Mouse (Mus musculus) G1E-ER4 (cell line): ENCODE data around the gene Coq7. TPM values are rescaled to one million over a fixed set of nuclear protein-coding genes. Genes with fewer than 3 reads are reported as not detected.

Experiments
- GATA1 ChIP-seq: IDR thresholded peaks from one replicate; pipeline ENCODE4 v1.8.0; 2012; ENCODE audit warnings: low read length, inconsistent platforms
- polyA plus RNA-seq: library from polyadenylated mRNA; stranded (reverse); fragments of >175 nt; gene quantifications from 2 replicates; pipeline ENCODE4 v1.2.3, GENCODE M21; 2012

Coq7 gene
- polyA plus RNA-seq, 1 experiment = 48.4 TPM

GRCm38 (mm10) chr7:118508556-118508955 lies 24.6 kb downstream of the Coq7 start:
- TF ChIP-seq GATA1 = no peak

DNA sequence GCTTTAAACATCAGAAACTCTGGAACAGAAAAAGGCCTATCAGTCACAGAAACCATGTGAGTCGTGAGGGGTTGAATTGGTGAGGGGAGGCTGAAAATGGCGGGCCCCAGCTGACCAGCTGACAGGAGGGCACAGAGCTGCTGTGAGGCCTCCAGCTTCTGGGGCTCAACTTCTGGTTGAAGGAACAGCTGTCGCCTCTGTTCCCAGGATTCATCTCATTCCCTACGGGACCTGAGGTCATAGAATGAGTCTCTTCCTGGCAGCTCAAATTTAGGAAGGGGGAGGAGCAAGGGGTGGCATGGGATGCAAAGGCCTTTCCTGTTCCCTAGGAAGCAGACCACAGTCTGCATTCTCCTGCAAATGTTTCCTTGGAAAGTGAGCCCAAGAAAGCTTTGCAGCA lies 29.3 kb downstream of the Coq7 start:
- no peak for TF ChIP-seq GATA1

- no peak for TF ChIP-seq GATA1
These were observed 30.8 kb downstream of the Coq7 start for GRCm38 (mm10) chr7:118502333-118502732.

DNA sequence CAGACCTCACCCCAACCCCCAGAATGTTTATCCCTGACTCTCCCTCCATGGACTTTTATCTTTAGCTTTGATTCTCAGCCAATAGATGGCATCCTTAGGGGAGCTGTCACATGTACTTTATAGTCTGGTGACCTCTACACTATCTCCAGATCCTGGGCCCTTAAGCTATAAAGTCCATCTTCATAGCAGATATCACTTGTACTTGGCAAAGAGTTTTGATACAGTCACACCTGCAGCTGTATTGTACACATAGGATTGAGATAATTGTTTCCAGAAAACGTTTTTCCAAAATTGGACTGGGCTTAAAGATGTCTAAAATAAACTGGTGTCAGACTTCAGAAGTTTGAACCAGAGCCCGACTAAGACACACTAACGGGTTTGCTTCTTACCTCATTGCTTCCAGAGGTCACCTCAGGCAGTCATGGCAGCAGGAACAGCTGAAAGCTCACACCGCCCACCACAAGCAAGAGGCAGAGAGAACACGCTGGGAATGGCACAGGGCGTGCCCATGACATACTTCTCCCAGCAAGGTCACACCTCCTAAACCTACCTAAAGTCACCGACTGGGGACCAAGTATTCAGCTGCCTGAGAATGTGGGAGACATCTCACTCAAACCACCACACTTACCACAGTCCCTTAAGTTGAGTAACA lies 33.2 kb downstream of the Coq7 start:
- TF ChIP-seq GATA1 = no peak

DNA sequence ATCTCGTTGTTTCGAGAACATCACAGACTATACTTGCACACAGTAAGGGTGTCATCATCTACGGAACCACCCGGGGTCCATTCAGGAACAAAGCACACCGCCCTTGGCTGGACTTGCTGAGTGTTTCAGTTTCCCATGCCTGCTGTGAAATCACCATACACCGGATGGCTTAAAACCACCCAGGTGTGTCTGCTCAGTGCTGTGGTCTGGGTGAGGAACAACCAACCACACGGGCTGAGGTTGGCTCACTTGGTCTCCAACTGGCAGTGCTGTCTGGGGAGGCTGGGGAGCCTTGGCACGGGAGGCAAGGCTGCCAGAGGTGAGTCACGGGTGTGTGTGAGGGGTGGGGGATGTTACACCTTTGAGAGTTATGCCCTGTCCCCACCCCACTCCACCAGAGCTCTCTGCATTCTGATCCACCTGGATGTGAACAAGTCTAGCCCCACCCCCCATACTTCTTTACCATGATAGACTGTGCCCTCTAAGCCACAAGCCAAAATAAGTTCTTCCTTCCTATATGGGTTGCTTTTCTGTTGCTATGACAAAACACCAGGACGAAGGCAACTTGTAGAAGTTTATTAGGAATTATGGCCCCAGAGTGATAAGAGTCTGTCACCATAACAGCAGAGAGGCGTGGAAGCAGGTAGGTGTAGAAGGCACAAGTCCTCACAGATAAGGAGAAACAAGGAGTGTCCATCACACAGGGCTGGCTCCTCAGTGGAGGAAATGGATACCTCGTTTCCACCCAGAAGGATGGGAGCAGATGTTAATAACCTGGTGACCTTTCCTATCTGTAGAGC lies 34.0 kb downstream of the Coq7 start:
- TF ChIP-seq GATA1 = no peak

DNA sequence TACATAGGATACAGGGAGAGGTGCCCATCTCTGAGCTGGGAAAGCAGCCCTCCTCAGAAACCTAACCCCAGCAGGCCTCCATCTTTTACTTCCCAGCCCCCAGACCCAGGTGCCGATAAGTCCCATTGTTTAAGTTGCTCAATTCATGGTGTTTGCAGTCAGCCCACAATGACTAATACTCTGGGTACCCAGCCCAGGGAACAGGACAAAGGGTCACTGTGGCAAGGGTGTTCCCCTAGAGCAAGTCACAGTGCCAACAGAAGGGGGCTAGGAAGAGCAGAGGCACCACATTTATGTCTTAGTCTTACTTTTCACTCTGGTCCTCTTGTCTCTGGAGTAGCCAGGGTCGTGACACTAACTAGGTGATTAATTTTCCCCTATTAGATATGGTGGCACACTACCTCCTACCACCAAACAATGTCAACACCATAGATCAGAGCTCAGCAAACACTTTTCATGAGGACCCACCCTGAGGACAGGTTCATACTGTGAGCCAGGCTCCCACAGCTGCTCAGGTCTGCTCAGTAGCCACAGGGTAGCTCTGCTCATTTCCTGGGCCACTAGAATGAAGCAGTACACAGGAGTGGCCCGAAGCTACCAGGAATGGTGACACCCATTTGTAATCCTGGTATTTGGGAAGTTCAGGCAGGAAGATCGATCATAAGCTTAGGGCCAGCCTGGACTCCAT lies 38.1 kb downstream of the Coq7 start:
- TF ChIP-seq GATA1 = no peak

DNA sequence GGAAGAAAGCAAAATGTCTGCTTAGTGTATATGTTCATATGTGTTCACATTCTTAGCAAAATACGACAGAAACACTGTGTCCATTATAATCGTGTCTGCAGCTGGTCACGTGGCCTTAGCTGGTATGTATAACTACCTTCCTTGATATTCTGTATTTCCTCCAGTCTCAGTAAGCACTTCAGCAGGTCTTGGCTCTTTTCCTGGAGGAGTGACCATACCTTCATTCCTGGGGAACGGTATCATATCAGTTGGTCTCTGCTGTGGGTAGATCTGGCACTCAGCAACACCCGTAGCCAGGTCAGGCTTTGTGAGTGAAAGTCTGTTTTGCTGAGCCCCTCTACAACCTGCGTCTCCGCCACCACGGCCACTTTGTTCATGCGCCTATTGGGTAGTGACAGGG lies 39.3 kb downstream of the Coq7 start:
- no peak for TF ChIP-seq GATA1

DNA sequence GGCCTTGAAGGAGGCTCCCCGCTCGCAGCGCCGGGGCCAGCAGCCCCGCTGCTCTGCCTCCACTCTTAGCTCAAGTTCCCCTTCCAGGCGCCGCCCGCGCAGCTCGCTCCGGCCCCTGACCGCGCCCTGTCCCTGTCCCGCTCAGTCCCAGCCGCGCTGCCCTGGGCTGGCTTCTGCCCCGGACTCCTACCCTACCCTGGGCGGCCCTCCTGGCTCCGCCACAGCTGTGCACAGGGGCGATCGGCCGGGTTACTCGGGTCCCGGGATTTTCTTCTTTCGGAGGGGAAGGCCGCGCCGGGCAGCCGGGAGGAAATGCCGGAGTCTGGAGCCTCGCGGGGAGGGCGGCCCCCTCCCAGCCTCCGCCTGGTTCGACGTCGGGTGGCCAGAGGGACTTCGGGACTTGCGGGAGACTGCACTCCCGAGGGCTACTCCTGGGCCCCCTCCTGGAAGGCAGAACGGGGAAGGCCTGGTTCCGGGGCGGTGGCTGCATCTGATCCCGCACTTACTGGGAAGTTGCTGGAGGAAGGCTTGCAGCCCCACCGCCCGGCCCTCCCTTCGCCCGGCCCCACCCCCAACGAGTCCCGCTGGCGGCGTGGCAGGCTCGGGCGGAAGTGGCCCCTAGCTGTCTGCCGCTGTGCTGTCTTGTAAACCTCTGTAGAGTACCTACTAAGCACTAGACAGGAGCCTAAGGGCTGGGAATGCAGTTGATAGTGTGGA lies 41.6 kb downstream of the Coq7 start, which contains the start of gene Itpripl2:
TSS of gene Itpripl2 (minus strand) at position 545 of the 717 bp plus-strand sequence.
- TF ChIP-seq GATA1 = no peak

DNA sequence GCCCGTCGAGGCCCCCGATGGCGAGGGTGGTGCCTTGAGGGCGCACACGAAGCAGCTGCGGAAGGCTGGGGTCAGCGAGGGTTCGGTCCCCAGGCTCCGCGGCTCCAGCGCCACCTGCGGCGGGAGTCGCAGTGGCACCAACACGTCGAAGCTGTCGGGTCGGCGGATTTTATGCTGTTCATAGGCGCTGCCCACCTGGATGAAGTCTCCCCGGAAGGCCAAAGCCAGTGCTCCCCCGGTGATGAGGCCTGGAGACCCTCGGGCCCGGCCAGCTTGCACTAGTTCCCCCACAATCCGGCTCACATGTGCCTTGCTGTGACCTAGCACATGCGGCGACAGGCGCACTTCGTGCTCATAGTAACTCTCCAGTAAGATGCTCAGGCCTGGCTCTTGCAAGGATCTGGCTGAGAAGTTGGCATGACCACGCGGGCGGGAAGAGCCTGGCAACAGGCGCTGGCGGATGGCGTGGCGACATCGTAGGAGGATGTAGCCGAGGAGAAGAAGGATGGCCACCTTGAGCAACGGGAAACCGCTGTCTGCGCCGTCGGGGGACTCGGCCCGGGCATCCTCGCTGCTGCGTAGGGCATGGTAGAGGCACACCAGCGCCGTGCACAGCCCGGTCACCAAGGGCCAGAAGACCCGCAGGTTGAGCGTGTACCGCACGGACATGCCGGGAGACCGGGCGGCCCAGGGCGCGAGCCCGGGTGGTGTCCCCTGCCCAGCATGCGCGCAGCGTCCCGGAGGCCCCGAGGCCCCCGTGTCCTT lies 42.3 kb downstream of the Coq7 start:
- TF ChIP-seq GATA1 = no peak

DNA sequence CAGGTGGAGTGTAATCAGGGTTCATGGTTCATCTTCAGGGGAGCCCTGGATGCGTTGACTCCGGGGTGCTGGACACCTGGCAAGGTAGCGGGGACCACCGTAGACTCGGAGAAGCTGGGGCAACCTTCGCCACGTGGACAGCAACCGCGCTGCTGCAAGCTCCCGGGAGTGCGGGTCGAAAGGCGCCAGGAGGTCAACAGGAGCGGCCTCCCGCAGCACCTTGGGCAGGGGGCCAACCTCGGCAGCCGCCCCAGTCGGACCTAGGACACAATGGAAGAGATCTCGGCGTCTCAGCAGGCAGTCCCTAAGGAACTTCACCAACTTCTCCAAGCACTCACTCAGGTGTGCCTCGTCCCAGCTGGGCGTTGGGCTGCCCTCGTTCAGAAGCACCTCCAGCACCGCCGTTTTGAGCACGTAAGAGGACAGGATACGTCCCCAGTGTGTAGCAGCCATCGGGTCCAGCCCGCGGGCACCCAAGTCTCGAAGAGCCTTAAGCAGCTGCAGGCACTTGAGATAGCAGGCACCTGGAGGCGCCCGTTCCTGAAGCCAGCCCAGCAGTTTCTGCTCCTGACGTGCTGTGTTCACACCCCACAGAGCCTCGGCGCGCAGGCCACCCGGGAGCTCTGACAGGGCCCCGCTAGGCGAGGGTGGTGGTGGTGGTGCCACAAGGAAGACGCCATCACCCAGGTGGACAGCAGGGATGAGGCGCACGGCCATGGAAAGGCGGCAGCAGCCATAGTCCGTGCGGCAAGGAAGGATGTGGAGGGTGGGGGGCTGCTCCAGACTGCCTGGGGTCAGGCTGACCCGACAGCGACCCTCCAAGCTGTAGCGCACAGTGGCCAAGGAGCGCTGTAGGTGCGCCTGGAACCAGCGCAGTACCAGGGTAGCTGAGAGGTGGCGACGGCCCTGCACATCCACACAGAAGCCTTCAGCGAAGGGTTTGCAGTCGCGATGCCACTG lies 43.2 kb downstream of the Coq7 start:
- TF ChIP-seq GATA1 = no peak

DNA sequence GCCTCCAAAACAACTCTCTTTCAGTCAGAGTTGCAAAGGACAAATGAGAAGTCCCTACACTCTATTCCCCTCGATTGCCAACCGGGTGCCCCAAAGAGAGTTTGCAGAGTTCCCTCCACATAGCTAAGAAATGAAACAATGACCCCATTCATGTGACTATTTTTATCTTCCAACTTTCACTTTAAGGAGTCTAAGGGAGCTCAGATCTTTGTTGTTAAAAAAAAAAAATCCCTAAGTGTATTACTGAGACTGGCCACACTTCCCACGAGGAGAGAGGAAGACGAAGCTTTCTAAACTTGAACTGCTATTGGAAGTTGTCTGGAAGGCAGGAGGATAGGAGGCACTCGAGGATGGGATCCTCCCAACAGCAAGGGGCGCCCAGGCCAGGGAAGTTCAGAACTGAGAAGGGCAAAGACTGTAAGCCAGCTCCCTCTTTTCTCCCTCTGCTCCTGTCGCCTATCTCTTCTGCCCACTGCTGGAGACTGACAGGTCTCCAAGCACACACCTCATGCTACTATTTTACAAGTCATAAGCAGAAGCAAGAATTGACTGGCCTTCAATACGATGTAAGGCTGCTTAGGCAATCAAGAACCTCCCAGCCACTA lies 45.0 kb downstream of the Coq7 start:
- TF ChIP-seq GATA1 = no peak

DNA sequence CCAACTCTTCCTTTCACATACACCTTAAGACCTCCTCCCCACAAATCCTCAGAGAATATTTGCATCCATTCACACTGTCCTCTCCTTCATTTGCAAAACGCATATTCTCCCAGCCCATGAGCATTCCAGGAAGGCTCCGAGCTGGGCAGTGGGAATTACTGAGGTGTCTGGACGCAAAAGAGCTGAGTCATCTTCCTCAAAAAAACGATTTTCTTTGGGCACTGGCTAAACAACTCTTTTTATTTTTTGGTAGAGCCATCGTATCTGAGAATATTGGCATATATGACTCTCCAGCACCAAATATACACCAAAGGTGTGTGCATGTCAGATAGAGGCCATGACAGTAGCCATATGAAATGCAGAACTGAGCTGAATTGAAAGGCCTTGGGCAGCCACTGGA lies 46.2 kb downstream of the Coq7 start:
- no peak for TF ChIP-seq GATA1

- TF ChIP-seq GATA1 = no peak
These were observed 49.2 kb downstream of the Coq7 start for GRCm38 (mm10) chr7:118483996-118484395.

DNA sequence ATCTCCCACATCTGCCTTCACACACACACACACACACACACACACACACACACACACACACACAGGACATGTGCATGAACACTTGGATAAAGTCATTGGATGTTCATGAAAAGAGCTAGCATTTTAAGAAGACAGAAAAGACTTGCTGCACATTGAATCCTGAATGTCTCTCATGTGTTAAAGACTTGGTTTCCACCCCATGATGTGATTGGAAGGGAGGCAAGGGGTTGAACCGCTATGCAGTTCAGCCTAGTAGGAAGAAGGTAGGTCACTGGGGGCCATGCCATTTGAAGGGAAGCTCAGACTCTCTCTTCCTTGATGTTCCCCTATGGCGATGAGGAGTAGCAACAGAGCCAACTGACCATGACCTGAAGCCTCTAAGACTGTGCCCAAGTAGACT lies 51.2 kb downstream of the Coq7 start:
- TF ChIP-seq GATA1 = no peak
